Mouse (Mus musculus): ENCODE measurements around the gene Megf9.

Megf9 gene

GRCm38 (mm10) chr4:70534891-70535269 is at the start of gene Megf9:
Gene Megf9 (minus strand): TSS chr4:70534995.
- DNase-seq (ENCODE audit: low read depth in 2 of 2, low spot score in 2 of 2), result peak; percentile 94 to 96

- DNase-seq (ENCODE audit: low read depth in 2 of 2, low spot score in 2 of 2), result no peak
These were observed 44.9 kb upstream of the Megf9 start for GRCm38 (mm10) chr4:70579654-70580053.

GRCm38 (mm10) chr4:70578301-70578700 is 43.5 kb upstream of the Megf9 start:
- DNase-seq (ENCODE audit: low read depth in 2 of 2, low spot score in 2 of 2), result no peak

GRCm38 (mm10) chr4:70576096-70576495 is 41.3 kb upstream of the Megf9 start:
- no peak for DNase-seq (ENCODE audit: low read depth in 2 of 2, low spot score in 2 of 2)

- DNase-seq (ENCODE audit: low read depth in 2 of 2, low spot score in 2 of 2), result no peak
These were observed 39.1 kb upstream of the Megf9 start for GRCm38 (mm10) chr4:70573926-70574325.

- no peak for DNase-seq (ENCODE audit: low read depth in 2 of 2, low spot score in 2 of 2)
These were observed 19.1 kb upstream of the Megf9 start for GRCm38 (mm10) chr4:70553888-70554287.

GRCm38 (mm10) chr4:70553230-70553797 is 18.5 kb upstream of the Megf9 start:
- no peak for DNase-seq (ENCODE audit: low read depth in 2 of 2, low spot score in 2 of 2)

- DNase-seq (ENCODE audit: low read depth in 2 of 2, low spot score in 2 of 2), result no peak
These were observed 17.3 kb upstream of the Megf9 start for GRCm38 (mm10) chr4:70552120-70552519.

GRCm38 (mm10) chr4:70547411-70548148 is 12.8 kb upstream of the Megf9 start:
- no peak for DNase-seq (ENCODE audit: low read depth in 2 of 2, low spot score in 2 of 2)

- DNase-seq (ENCODE audit: low read depth in 2 of 2, low spot score in 2 of 2), result no peak
These were observed 11.2 kb upstream of the Megf9 start for GRCm38 (mm10) chr4:70545869-70546542.

- no peak for DNase-seq (ENCODE audit: low read depth in 2 of 2, low spot score in 2 of 2)
These were observed 9.6 kb upstream of the Megf9 start for GRCm38 (mm10) chr4:70544390-70544789.

- no peak for DNase-seq (ENCODE audit: low read depth in 2 of 2, low spot score in 2 of 2)
These were observed 7.6 kb upstream of the Megf9 start for GRCm38 (mm10) chr4:70542387-70542786.

GRCm38 (mm10) chr4:70540743-70541142 is 5.9 kb upstream of the Megf9 start:
- no peak for DNase-seq (ENCODE audit: low read depth in 2 of 2, low spot score in 2 of 2)

- DNase-seq (ENCODE audit: low read depth in 2 of 2, low spot score in 2 of 2), result no peak
These were observed 2.1 kb upstream of the Megf9 start for GRCm38 (mm10) chr4:70536661-70537580.

GRCm38 (mm10) chr4:70535711-70536311 is 1.0 kb upstream of the Megf9 start:
- peak in 1 of 2 experiments; percentile 3 for DNase-seq (ENCODE audit: low read depth in 2 of 2, low spot score in 2 of 2)

- DNase-seq (ENCODE audit: low read depth in 2 of 2, low spot score in 2 of 2), result no peak
These were observed 494 bp upstream of the Megf9 start for GRCm38 (mm10) chr4:70535289-70535688.

- peak; percentile 20 to 28 for DNase-seq (ENCODE audit: low read depth in 2 of 2, low spot score in 2 of 2)
These were observed 511 bp downstream of the Megf9 start for GRCm38 (mm10) chr4:70534078-70534890.

GRCm38 (mm10) chr4:70533056-70533805 is 1.6 kb downstream of the Megf9 start:
- no peak for DNase-seq (ENCODE audit: low read depth in 2 of 2, low spot score in 2 of 2)

- no peak for DNase-seq (ENCODE audit: low read depth in 2 of 2, low spot score in 2 of 2)
These were observed 3.8 kb downstream of the Megf9 start for GRCm38 (mm10) chr4:70531021-70531420.

All from CD8-positive naive resting alpha-beta T cell, adult 2 months (primary cell).